Mouse (Mus musculus) heart, embryonic 12.5 days (tissue): ENCODE measurements around the gene Sord. TPM values are rescaled to one million over a fixed set of nuclear protein-coding genes. Genes with fewer than 3 reads are reported as not detected.

Experiments
- ATAC-seq: fragments of 200-750 bp; cut with Nextera tagmentation; 2 replicates; pipeline ENCODE4 v1.8.0; 2017; ENCODE audit warnings: moderate TSS enrichment, moderate library complexity; ENCODE audit not compliant: insufficient number of reproducible peaks, low FRiP score
- H3K27ac ChIP-seq: fragments of 300-500 bp; sonication (generic); 2 replicates; pipeline ENCODE4 v1.5.1; 2016; ENCODE audit warnings: mild to moderate bottlenecking, moderate library complexity; ENCODE audit not compliant: poor library complexity, severe bottlenecking
- H3K27me3 ChIP-seq: fragments of 300-500 bp; sonication (generic); replicated peaks from 2 replicates; pipeline ENCODE4 v1.6.1; 2016; ENCODE audit warnings: mild to moderate bottlenecking, moderate library complexity
- H3K36me3 ChIP-seq: fragments of 300-500 bp; sonication (generic); 2 replicates; pipeline ENCODE4 v1.6.1; 2016; ENCODE audit warnings: mild to moderate bottlenecking, moderate library complexity
- H3K4me1 ChIP-seq: fragments of 300-500 bp; sonication (generic); replicated peaks from 2 replicates; pipeline ENCODE4 v1.6.1; 2016; ENCODE audit warnings: mild to moderate bottlenecking
- H3K4me2 ChIP-seq: fragments of 300-500 bp; sonication (generic); 2 replicates; pipeline ENCODE4 v1.6.1; 2016; ENCODE audit warnings: mild to moderate bottlenecking, moderate library complexity
- H3K4me3 ChIP-seq: fragments of 300-500 bp; sonication (generic); 2 replicates; pipeline ENCODE4 v1.5.1; 2016; ENCODE audit warnings: mild to moderate bottlenecking
- H3K9ac ChIP-seq: fragments of 300-500 bp; sonication (generic); 2 replicates; pipeline ENCODE4 v1.6.1; 2016; ENCODE audit warnings: mild to moderate bottlenecking, moderate library complexity
- H3K9me3 ChIP-seq: fragments of 300-500 bp; sonication (generic); replicated peaks from 2 replicates; pipeline ENCODE4 v1.6.1; 2016; ENCODE audit warnings: mild to moderate bottlenecking, moderate library complexity
- WGBS: fragments of 180-500 bp; shearing (Covaris S2); methylation state at CpG from one replicate; pipeline ENCODE4 v1.1.7; 2016; 5-methylcytosine and 5-hydroxymethylcytosine counted together
- polyA plus RNA-seq: library from polyadenylated mRNA; unstranded; fragments of >200 nt; fragmentation: Nextera tagmentation; extraction: Ambion mirVana; gene quantifications from 2 replicates; pipeline ENCODE4 v1.2.1, GENCODE M21; 2016

The Sord gene
- polyA plus RNA-seq, 1 experiment from 2014 or later, result 55.2 TPM

DNA sequence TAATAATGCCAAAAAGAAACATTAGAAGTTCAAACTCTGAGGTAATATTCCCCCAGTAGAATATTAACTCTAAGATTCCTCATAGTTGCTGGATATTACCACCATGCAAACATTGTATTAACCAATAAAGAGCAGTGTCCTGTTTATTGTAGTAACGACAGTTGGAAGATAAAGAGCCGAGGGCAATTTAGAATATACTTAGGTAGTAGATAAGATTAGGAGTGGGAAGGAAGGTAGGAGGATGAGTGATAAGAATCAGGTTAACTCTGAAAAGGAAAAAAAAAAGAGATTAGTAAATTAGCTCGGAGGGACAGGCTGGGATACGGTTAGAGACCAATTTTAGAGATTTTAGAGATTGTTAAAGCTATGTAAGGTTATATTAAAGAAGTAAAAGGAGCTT is 13.2 kb upstream of the Sord start:
- H3K9ac ChIP-seq, result no peak overlapping the region
- no peak overlapping the region for H3K4me3 ChIP-seq
- no peaks in the 10 kb centered on the region for H3K27me3 ChIP-seq
- no peaks in the 10 kb centered on the region for H3K9me3 ChIP-seq
- H3K4me2 ChIP-seq, result no peak overlapping the region
- peaks cover 4% of the 10 kb centered on the region; the same call in 1 of the 2 replicates for H3K4me1 ChIP-seq
- H3K27ac ChIP-seq, result no peak overlapping the region
- H3K36me3 ChIP-seq, result no peaks in the 10 kb centered on the region
- WGBS, result 18% methylated on average over 4 of the region's 4 CpGs
- no peak for ATAC-seq

DNA sequence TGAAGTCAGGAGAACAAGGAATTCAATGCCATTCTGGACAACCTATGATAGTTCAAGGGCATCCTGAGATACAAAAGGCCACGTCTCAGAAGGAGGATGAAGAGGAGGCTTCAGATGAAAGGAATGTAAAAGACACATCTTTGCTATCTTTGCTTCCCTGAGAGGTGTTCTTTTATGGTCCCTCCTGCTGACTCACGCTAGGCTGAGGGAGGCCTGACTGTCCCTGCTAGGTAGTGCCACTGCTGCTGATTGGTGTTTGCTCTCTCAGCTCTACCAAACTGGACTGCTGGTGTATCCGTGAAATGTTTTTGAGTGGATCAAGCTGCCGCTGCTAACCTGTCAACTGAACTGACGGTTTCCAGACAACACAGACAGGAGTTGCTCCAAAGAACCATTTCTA is 12.8 kb upstream of the Sord start:
- Histone ChIP-seq H3K27ac (no peak overlapping the region), H3K36me3 (no peaks in the 10 kb centered on the region), H3K9ac (no peak overlapping the region), H3K4me1 (peaks cover 4% of the 10 kb centered on the region; the same call in 1 of the 2 replicates), H3K4me3 (no peak overlapping the region), H3K9me3 (no peaks in the 10 kb centered on the region), H3K27me3 (no peaks in the 10 kb centered on the region), H3K4me2 (no peak overlapping the region)
- ATAC-seq, result no peak
- WGBS, result 13% methylated on average over 5 of the region's 5 CpGs

DNA sequence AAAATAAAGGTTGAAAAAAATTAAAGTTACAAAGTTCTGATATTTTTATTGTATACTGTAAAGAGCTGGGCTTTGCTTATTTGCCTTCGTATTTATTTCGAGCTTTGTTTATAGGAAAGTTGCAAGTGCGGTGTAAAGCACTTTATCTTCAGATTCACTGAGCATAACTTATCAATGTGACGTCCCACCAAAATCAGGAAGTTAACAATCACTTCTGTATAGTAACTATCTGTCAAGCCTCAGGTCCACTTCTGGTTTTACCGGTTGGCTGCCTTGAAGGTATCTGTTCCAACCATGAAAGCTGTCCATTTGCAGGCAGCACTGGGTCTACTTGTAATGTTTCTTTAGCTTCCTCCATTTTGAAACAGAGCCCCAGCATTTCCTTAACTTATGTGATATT is 12.3 kb upstream of the Sord start:
- Histone ChIP-seq H3K9me3 (no peaks in the 10 kb centered on the region), H3K36me3 (no peaks in the 10 kb centered on the region), H3K4me1 (peaks cover 4% of the 10 kb centered on the region; the same call in 1 of the 2 replicates), H3K9ac (no peak overlapping the region), H3K4me2 (no peak overlapping the region), H3K27me3 (no peaks in the 10 kb centered on the region), H3K4me3 (no peak overlapping the region), H3K27ac (no peak overlapping the region)
- no peak for ATAC-seq
- 70% methylated on average over 5 of the region's 5 CpGs for WGBS

DNA sequence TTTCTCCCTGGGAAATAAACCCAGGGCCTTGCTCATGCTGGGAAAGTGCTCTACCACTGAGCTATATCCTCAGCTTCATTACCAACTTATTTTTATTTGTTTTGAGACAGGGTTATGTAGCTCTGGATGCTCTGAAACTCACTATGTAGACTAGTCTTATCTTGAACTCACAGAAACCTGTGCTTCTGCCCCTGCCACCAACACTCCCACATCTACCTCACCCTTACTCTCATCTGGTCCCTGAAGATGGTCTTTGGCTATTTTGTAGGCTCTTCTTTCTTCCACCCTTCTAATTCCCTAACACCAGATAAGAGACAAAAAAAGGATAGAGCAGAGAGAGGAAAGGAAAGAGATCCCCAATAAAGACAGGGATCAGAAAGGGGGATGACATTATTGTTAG is 10.9 kb upstream of the Sord start:
- H3K9ac ChIP-seq, result no peak overlapping the region

DNA sequence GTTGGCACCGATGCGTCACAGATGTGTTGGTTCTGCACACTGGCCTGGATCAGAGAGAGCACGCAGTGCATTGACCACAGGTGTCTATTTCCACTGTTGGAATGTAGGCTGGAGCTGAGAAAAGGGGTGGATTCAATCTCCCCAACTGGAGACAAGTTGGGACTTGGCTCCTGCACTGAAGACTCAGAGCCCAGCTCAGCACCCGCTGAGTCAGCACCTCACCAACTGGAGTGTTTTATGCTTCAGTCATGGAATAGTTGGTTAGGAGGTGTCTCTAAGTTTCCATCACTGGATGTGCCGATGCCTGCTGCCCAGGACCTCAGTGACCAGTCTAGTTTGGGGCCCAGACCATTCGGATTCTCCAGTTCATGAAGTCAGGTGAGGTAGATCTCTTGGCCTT is 4.2 kb upstream of the Sord start:
- Histone ChIP-seq H3K9me3 (no peaks in the 10 kb centered on the region), H3K4me1 (peaks cover 10% of the 10 kb centered on the region), H3K27me3 (no peaks in the 10 kb centered on the region), H3K36me3 (no peaks in the 10 kb centered on the region), H3K4me3 (no peak overlapping the region), H3K27ac (no peak overlapping the region), H3K9ac (no peak overlapping the region), H3K4me2 (no peak overlapping the region)
- 79% methylated on average over 6 of the region's 6 CpGs for WGBS
- no peak for ATAC-seq

More for the DNA sequence above, 10.9 kb upstream of the Sord start:
- no peaks in the 10 kb centered on the region for H3K36me3 ChIP-seq
- no peak overlapping the region for H3K27ac ChIP-seq
- H3K4me1 ChIP-seq, result peaks cover 4% of the 10 kb centered on the region; the same call in 1 of the 2 replicates
- no peak for ATAC-seq
- H3K4me3 ChIP-seq, result no peak overlapping the region
- no peak overlapping the region for H3K4me2 ChIP-seq
- H3K9me3 ChIP-seq, result no peaks in the 10 kb centered on the region
- no peaks in the 10 kb centered on the region for H3K27me3 ChIP-seq

DNA sequence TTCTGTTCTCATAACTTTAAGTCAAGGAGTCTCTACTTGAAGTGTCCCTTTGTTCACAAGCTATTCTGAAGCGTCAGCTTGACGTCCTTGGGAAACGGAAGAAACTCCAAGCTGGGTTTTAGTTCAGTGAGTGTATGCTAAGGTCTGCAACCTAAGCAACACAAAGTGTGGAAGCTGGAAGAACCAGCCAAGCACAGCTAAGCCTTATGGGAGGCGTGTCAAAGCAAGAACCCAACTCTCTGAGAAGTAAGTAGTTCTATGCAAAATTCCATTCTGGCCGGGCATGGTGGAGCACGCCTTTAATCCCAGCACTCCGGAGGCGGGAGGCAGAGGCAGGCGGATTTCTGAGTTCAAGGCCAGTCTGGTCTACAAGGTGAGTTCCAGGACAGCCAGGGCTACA is 2.9 kb upstream of the Sord start:
- H3K27ac ChIP-seq, result no peak overlapping the region
- H3K36me3 ChIP-seq, result no peaks in the 10 kb centered on the region
- no peaks in the 10 kb centered on the region for H3K27me3 ChIP-seq
- no peaks in the 10 kb centered on the region for H3K9me3 ChIP-seq
- H3K4me2 ChIP-seq, result no peak overlapping the region
- ATAC-seq, result no peak
- no peak overlapping the region for H3K4me3 ChIP-seq
- peaks cover 13% of the 10 kb centered on the region for H3K4me1 ChIP-seq
- H3K9ac ChIP-seq, result no peak overlapping the region
- WGBS, result 85% methylated on average over 9 of the region's 9 CpGs

DNA sequence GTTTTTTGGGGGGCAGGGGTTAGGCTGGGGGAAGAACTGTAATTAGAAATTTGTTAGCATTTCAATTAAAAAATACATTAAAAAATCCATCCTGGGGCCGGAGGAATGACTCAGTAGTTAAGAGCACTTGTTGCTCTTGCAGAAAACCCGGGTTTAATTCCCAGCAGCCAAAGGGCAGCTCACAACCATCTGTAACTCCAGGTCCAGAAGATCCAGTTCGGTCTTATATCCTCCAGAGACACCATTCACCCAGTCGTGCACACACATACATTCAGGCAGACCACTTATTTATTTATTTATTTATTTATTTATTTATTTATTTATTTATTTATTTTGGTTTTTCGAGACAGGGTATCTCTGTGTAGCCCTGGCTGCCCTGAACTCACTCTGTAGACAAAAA is 1.2 kb upstream of the Sord start:
- peak overlapping the region; percentile 94; the same call in 1 of the 2 replicates for H3K4me2 ChIP-seq
- no peak for ATAC-seq
- H3K9ac ChIP-seq, result no peak overlapping the region
- H3K4me3 ChIP-seq, result no peak overlapping the region
- 56% methylated on average over 5 of the region's 5 CpGs for WGBS
- H3K4me1 ChIP-seq, result peaks cover 17% of the 10 kb centered on the region
- H3K9me3 ChIP-seq, result no peaks in the 10 kb centered on the region
- no peak overlapping the region for H3K27ac ChIP-seq
- H3K27me3 ChIP-seq, result no peaks in the 10 kb centered on the region
- H3K36me3 ChIP-seq, result no peaks in the 10 kb centered on the region

DNA sequence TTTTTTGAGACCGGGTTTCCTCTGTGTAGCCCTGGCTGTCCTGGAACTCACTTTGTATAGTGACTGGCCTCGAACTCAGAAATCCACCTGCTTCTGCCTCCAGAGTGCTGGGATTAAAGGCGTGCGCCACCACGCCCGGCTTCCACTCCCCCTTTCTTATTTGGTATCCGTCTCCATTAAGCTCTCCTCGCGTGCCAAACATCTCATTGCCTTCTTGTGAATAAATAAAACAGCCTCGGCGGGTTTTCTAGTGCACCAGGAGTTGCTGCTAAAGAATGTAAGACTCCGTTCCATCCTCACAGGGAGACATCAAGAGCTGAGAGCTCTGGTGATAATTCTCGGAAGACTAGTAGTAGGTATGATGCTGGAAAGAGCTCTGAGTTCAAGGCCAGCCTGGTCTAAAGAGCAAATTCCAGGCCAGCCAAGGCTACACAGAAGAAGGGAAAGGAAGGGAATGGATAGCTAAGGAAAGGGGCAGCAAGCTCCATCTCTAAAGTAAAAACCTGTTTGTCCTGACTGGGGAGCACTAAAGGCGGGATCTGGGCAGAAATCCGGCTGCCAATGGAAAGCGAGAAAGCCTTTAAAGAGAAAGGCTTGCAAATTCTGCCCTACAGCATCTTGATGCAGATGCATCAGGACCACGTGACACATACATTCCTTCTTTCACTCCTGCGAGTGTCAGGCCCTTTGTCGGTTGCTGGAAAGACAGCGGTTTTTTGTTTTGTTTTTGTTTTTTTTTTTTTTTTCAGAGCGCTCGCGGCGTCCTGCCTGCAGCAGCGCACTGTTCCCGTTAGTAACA is 591 bp upstream of the Sord start:
- Histone ChIP-seq H3K4me2 (peak overlapping the region; percentile 94), H3K36me3 (no peaks in the 10 kb centered on the region), H3K4me1 (peaks cover 17% of the 10 kb centered on the region), H3K4me3 (peak overlapping the region; percentile 70), H3K9me3 (no peaks in the 10 kb centered on the region), H3K9ac (peak overlapping the region; percentile 64), H3K27ac (peak overlapping the region; percentile 76), H3K27me3 (no peaks in the 10 kb centered on the region)
- WGBS, result 6% methylated on average over 26 of the region's 26 CpGs
- ATAC-seq, result peak; percentile 5; the same call in 1 of the 2 replicates

DNA sequence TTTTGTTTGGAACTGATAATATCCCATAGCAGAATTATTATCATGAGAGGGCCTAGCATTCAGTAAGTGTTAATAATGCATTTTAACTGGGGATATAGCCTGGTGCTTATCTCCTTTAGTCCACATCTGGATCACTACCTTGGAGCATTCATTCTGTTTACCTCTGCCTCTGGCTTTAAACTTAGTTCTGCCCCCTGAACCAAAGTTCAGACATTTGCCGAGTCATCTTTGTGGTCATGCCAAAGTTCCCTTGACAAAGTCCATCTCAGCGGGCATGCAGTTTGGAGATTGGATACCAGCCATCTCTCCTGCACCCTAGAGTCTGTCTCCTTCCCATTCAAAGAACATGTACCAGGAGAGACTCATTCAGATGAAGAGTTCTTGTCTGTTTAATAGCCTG is 876 bp downstream of the Sord start:
- 76% methylated on average over 2 of the region's 2 CpGs for WGBS
- peaks cover 17% of the 10 kb centered on the region for H3K4me1 ChIP-seq
- no peak overlapping the region for H3K9ac ChIP-seq
- H3K9me3 ChIP-seq, result no peaks in the 10 kb centered on the region
- no peaks in the 10 kb centered on the region for H3K36me3 ChIP-seq
- no peaks in the 10 kb centered on the region for H3K27me3 ChIP-seq
- H3K27ac ChIP-seq, result no peak overlapping the region
- peak overlapping the region; percentile 70 for H3K4me3 ChIP-seq
- no peak for ATAC-seq
- H3K4me2 ChIP-seq, result peak overlapping the region; percentile 94

DNA sequence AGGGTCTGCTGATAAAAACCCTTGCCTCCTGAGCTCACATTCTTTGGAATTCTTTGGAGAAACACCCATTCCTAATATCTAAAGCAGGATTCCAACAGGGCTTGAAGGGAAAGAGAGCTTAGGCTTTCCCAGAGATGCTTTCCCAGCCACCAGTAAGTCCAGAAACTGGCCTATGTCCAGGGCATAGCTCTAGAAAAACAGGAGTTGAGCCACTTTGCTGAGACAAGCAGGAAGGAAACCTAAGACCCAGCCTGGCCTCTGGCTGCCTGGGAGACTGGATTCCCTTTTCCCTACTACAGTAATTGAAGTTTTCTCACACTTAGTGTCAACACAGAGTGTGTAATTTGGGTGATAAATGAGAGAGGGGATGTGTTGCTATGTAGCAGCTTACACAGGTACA is 1.8 kb downstream of the Sord start:
- Histone ChIP-seq H3K9ac (no peak overlapping the region), H3K27ac (no peak overlapping the region), H3K4me3 (no peak overlapping the region), H3K9me3 (no peaks in the 10 kb centered on the region), H3K4me1 (peaks cover 17% of the 10 kb centered on the region), H3K4me2 (no peak overlapping the region), H3K36me3 (no peaks in the 10 kb centered on the region), H3K27me3 (no peaks in the 10 kb centered on the region)
- ATAC-seq, result no peak

DNA sequence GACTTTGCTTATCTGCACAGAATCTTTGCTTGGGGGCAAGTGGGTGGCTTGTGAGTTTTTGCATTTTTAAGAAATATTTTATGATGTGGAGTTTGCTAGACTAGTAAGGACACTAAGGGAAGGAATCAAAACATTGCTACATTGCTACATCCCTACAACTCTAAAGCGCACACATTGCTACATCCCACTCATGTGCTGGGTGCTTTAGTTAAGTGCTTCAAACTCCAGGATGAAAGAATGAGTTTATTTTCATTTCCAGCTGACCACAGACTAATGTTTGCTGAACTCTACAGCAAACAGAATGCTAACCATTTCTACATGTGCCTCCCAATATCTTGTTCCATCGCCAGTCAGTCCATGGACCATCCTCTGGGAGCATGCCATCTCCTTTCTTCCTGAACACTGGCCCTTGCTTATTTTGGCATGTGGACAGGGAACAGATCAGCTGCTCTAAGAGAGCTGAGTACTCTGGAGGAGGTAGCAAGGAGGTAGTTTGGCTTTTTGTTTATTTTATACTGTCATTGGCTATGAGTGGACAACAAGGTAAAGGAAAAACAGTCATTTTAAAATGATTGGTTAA is 3.4 kb downstream of the Sord start:
- Histone ChIP-seq H3K9me3 (no peaks in the 10 kb centered on the region), H3K27me3 (no peaks in the 10 kb centered on the region), H3K9ac (no peak overlapping the region), H3K27ac (no peak overlapping the region), H3K36me3 (no peaks in the 10 kb centered on the region), H3K4me3 (no peak overlapping the region), H3K4me2 (no peak overlapping the region), H3K4me1 (peaks cover 17% of the 10 kb centered on the region)
- 77% methylated on average over 2 of the region's 2 CpGs for WGBS
- ATAC-seq, result no peak

DNA sequence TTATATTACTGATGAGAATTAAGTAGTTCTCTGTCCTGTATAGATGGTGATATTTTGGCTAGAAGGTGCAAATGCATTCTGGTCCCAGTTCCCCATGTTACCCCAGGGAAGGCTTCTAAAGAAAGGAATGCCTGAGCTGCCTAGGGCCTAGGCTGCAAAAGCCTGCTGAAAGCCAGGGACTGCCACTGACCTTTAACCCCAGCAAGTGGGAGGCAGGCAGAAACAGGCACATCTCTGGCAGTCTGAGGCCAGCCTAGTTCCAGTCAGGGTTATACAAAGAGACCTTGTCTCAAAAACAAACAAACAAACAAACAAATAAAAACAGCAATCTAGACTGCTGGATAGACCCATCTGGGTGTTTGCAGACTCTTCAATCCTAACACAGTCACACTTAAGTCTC is 6.2 kb downstream of the Sord start:
- Histone ChIP-seq H3K4me1 (peaks cover 5% of the 10 kb centered on the region), H3K27me3 (no peaks in the 10 kb centered on the region), H3K27ac (no peak overlapping the region), H3K9me3 (no peaks in the 10 kb centered on the region), H3K4me2 (no peak overlapping the region), H3K36me3 (no peaks in the 10 kb centered on the region), H3K9ac (no peak overlapping the region), H3K4me3 (no peak overlapping the region)
- no peak for ATAC-seq
